Mouse (Mus musculus) megakaryocyte, embryonic 14.5 days (primary cell): Measurements from ENCODE around the gene Serpina1a. TPM values are rescaled to one million over a fixed set of nuclear protein-coding genes. Genes with fewer than 3 reads are reported as not detected.
"Not testable (repeated sequence)": the region's sequence is repeated elsewhere in the genome, so short reads cannot be mapped to it uniquely, and the experiment has no call there.

Source experiments
- H3K27me3 ChIP-seq: replicated peaks from 2 replicates; pipeline ENCODE3; 2012; ENCODE audit warnings: inconsistent platforms
- H3K36me3 ChIP-seq: replicated peaks from 2 replicates; pipeline ENCODE3; 2012; ENCODE audit warnings: low read length, inconsistent platforms, mixed read lengths
- H3K4me1 ChIP-seq: 2 replicates; pipeline ENCODE4 v1.6.1; 2012; ENCODE audit warnings: inconsistent platforms
- H3K4me3 ChIP-seq: replicated peaks from 2 replicates; pipeline ENCODE3; 2012; ENCODE audit warnings: moderate library complexity, mild to moderate bottlenecking, inconsistent platforms
- H3K9me3 ChIP-seq: 2 replicates; pipeline ENCODE4 v1.6.1; 2012; ENCODE audit warnings: inconsistent platforms
- FLI1 ChIP-seq: IDR thresholded peaks from 2 replicates; pipeline ENCODE4 v1.6.1; 2012; ENCODE audit warnings: low read length, inconsistent platforms, mixed read lengths
- GATA1 ChIP-seq: IDR thresholded peaks from 3 replicates; pipeline ENCODE4 v1.6.1; 2012; ENCODE audit warnings: mixed read lengths, low read length, inconsistent platforms, borderline replicate concordance
- polyA plus RNA-seq: library from polyadenylated mRNA; stranded (reverse); fragments of >175 nt; gene quantifications from 2 replicates; pipeline ENCODE4 v1.2.3, GENCODE M21; 2012; ENCODE audit warnings: low replicate concordance; ENCODE audit not compliant: insufficient read depth

The Serpina1a gene
- not detected in 2 replicates for polyA plus RNA-seq

- H3K4me3 ChIP-seq, H3K4me1 ChIP-seq, H3K36me3 ChIP-seq, H3K27me3 ChIP-seq, H3K9me3 ChIP-seq: not testable (repeated sequence)
Measured at GRCm38 (mm10) chr12:103863101-103863974, at the start of gene Serpina1a. Serpina1a (minus strand) TSS chr12:103863562.

- not testable (repeated sequence) for H3K4me1 ChIP-seq, H3K27me3 ChIP-seq, H3K9me3 ChIP-seq, H3K36me3 ChIP-seq, H3K4me3 ChIP-seq
Measured at GRCm38 (mm10) chr12:103909181-103909580, 45.8 kb upstream of the Serpina1a start.

DNA sequence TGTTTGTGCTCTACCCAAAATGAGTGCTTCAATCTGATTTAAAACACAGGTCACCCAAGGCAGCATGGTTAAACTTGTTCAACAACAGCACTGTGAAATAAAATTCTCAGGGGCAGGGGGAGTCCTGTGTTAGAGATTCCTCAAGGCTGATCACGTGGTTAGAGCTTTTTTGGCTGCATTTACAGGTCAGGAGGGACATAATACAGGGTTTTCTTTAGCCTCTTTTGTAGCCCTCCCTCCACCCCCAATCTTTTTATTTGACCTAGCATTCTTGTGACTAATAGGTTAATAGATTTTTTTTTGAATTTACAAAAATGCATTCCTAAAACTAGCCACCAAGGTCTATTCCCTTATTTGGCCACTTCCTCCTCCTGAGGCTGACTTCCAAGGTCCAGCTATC is 44.4 kb upstream of the Serpina1a start:
- not testable (repeated sequence) for H3K4me1 ChIP-seq, H3K27me3 ChIP-seq, H3K36me3 ChIP-seq, H3K4me3 ChIP-seq, H3K9me3 ChIP-seq

DNA sequence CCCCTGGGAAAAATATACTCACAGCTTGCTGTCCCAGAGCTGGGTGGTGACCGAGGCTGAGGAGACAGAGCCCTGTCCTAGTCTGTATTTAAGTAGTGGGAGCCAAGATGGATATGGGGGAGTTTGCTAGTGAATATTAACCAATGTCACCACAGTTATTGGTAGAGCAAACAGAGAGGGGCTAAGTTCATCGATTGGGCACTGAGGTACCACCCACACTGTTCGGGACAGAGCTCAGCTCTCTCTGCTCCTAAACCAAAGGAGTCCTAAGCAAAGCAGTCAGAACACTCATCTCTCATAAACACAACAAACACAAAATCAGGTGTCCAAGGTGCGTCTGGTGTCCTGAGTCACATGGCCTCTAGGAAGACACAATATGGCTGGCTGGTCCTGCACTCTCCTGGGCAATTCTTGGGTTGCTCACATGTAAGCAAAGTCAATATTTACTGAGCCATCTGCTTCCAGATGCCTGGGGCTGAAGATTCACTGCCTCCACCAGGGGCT is 41.5 kb upstream of the Serpina1a start, which contains the start of gene Serpina1c:
Serpina1c (minus strand) TSS at position 51 of the 504 bp plus-strand sequence.
- not testable (repeated sequence) for H3K9me3 ChIP-seq, H3K4me3 ChIP-seq, H3K4me1 ChIP-seq, H3K36me3 ChIP-seq, H3K27me3 ChIP-seq

GRCm38 (mm10) chr12:103901929-103902328 is 38.6 kb upstream of the Serpina1a start:
- not testable (repeated sequence) for H3K9me3 ChIP-seq, H3K4me1 ChIP-seq, H3K4me3 ChIP-seq, H3K27me3 ChIP-seq, H3K36me3 ChIP-seq

- not testable (repeated sequence) for H3K4me1 ChIP-seq, H3K36me3 ChIP-seq
Measured at GRCm38 (mm10) chr12:103866873-103867272, 3.5 kb upstream of the Serpina1a start.

DNA sequence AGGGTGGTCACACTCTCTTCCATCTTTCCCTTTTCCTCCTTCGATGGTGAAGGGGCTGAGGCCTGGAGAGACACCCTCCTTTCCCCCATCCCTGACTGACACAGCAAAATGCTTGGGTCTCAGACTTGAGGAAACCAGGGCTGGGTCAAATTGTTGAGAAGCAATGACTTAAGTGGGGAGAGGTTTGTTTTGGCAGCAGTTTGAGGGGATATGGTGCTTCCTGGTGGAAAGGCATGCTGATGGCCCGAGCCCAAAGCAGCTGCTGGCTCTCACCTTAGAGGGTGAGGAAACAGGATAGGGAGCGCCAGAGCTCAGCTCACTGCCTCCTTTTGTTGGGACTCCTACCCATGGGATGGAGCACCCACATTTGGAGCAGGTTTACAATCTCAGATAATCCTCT is 2.4 kb downstream of the Serpina1a start:
- Histone ChIP-seq H3K27me3 (no peaks in the 10 kb centered on the region), H3K36me3 (no peaks in the 10 kb centered on the region), H3K4me1 (no peaks in the 10 kb centered on the region), H3K4me3 (no peak overlapping the region), H3K9me3 (peaks cover 5% of the 10 kb centered on the region; the same call in 1 of the 2 replicates)
- TF ChIP-seq FLI1 (no peak), GATA1 (no peak)

More at GRCm38 (mm10) chr12:103866873-103867272, 3.5 kb upstream of the Serpina1a start:
- not testable (repeated sequence) for H3K4me3 ChIP-seq, H3K9me3 ChIP-seq, H3K27me3 ChIP-seq

GRCm38 (mm10) chr12:103860571-103860970 is 2.8 kb downstream of the Serpina1a start:
- H3K9me3 ChIP-seq, H3K4me3 ChIP-seq, H3K27me3 ChIP-seq, H3K36me3 ChIP-seq, H3K4me1 ChIP-seq: not testable (repeated sequence)

GRCm38 (mm10) chr12:103859584-103859983 is 3.8 kb downstream of the Serpina1a start:
- H3K36me3 ChIP-seq, H3K4me3 ChIP-seq, H3K4me1 ChIP-seq, H3K9me3 ChIP-seq, H3K27me3 ChIP-seq: not testable (repeated sequence)

DNA sequence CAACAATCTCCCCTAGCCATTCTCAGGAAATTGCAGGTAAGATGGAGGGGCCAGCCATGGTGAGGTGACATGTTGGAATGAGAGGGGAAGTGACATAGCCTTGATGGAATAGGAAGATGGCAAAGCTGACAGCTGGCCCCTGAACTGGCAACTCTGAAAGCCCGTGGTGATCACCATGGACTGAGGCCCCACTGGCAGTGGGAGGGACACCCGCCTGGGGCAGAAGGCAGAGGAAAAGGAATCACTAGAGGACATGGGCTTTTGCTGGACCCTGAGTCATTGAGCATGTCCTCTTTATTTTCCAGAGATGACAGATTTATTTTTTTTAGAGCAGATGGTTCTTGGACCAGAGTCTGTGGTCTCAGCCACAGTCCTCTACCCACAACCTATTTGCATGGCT is 10.3 kb downstream of the Serpina1a start:
- not testable (repeated sequence) for H3K4me3 ChIP-seq, H3K27me3 ChIP-seq, H3K36me3 ChIP-seq, H3K4me1 ChIP-seq, H3K9me3 ChIP-seq

DNA sequence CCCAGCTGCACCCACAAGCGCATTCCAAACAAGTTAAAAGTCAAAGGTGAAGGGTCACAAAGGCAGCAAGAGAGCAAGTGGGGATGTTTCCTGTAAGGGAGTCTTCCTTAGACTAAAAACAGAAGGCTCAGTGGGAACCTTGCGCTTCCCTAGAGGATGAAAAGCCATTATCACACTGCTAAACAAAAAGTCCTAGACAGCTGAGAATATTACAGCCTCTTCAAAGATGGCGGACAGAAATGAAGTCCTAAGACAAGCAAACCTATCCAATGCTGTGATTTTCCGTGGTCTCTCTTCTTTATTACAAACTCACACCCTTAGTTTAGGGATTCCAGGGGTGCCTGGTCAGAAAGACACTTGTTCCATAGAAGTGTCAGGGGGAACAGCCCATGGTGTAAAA is 33.1 kb downstream of the Serpina1a start, which contains the start of gene Serpina1b:
Serpina1b (minus strand) TSS at position 101 of the 400 bp plus-strand sequence.
- H3K9me3 ChIP-seq, H3K4me1 ChIP-seq, H3K36me3 ChIP-seq, H3K27me3 ChIP-seq, H3K4me3 ChIP-seq: not testable (repeated sequence)

DNA sequence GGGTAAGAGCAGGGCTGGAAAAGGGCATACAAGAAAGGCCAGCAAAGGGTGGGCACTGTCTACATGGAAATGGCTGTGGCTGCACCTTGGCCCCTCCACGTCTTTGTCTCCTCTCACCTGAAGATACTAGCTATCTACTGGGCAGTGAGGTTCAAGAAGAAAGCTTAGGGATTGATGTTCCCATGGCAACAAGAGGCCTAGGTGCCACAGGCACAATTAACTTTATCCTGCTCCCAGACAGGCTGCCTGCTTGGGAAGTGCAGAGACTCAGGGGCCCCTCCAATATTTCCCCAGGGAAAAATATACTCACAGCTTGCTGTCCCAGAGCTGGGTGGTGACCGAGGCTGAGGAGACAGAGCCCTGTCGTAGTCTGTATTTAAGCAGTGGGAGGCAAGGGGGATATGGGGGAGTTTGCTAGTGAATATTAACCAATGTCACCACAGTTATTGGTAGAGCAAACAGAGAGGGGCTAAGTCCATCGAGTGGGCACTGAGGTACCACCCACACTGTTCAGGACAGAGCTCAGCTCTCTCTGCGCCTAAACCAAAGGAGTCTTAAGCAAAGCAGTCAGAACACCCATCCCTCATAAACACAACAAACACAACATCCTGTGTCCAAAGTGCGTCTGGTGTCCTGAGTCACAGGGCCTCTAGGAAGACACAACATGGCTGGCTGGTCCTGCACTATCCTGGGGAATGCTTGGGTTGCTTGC is 35.5 kb downstream of the Serpina1a start:
- not testable (repeated sequence) for H3K4me1 ChIP-seq, H3K9me3 ChIP-seq, H3K36me3 ChIP-seq, H3K4me3 ChIP-seq, H3K27me3 ChIP-seq

- not testable (repeated sequence) for H3K4me1 ChIP-seq, H3K27me3 ChIP-seq, H3K4me3 ChIP-seq, H3K36me3 ChIP-seq, H3K9me3 ChIP-seq
Measured at GRCm38 (mm10) chr12:103823826-103824225, 39.5 kb downstream of the Serpina1a start.
